Mouse (Mus musculus): Measurements from ENCODE around the gene Gm8300. TPM values are rescaled to one million over a fixed set of nuclear protein-coding genes. Genes with fewer than 3 reads are reported as not detected.
"Not testable (repeated sequence)": the region's sequence is repeated elsewhere in the genome, so short reads cannot be mapped to it uniquely, and the experiment has no call there.

The Gm8300 gene
- polyA plus RNA-seq (2015; fragmentation: Nextera tagmentation; extraction: Ambion mirVana), result not detected in 2 replicates

DNA sequence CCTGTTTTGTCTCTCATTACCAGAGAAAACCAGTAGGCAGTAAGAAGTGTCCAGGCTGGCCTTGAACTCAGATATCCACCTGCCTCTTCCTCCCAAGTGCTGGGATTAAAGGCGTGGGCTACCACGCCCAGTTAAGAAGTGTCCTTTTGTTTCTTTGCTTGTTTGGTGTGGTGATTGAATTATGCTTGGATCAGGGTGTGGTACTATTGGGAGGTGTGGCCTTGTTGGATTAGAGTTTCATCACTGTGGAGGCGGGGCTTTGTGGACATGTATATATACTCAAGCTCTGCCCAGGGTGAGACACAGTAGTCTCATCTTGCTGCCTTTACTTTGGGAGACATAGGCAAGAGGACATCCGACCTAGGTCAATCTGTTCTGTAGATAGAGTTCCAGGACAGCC lies at the start of gene Gm8300:
Gene Gm8300, plus strand, starts transcription at position 301 of the 400 bp plus-strand sequence.
- not testable (repeated sequence) for DNase-seq (ENCODE audit: low spot score); ATAC-seq (replicated peaks; ENCODE audit: low FRiP score, low read depth)
- 87% methylated on average over 4 of the region's 4 CpGs for WGBS

DNA sequence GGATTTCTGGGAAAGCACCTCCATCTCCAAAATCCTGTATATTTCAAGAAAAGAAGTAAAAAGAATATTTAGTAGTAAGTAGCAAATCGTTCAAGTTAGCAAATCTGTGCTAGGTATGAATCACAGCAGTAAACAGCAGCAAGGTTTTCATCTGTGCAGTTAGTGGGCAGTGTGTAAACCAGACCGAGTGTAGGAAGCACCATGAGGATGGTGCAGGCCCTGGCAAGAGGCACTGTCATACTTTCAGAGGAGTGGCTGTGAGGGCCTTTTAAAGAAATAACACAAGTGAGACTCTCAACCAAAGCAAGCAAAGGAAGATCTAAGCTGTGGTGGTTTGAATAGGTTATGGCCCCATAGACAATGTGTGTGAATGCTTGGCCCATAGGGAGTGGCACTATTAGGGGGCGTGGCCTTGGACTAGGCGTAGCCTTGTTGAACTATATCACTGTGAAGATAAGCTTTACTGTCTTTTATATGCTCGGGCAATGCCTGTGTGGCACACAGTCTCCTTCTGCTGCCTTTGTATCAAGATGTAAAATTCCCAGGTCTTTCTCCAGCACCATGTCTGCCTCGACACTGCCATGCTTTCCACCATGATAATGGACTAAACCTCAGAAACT lies 49.3 kb upstream of the Gm8300 start:
- H3K27me3 ChIP-seq (ENCODE audit: insufficient read depth, low read length), result no peaks in the 10 kb centered on the region
- DNase-seq (ENCODE audit: low spot score), result no peak
- H3K27ac ChIP-seq, result no peak overlapping the region
- H3K36me3 ChIP-seq (ENCODE audit: insufficient read depth, low read length), result peaks cover 40% of the 10 kb centered on the region
- H3K4me1 ChIP-seq (replicated peaks; ENCODE audit: insufficient read depth, low read length), result no peaks in the 10 kb centered on the region
- TF ChIP-seq CTCF (IDR thresholded peaks at IDR 0.05; ENCODE audit: low read depth), result no peak
- no peak overlapping the region for H3K4me2 ChIP-seq (ENCODE audit: low read length)
- no peak for ATAC-seq (replicated peaks; ENCODE audit: low FRiP score, low read depth)
- WGBS, result 92% methylated on average over 6 of the region's 6 CpGs
- H3K9me3 ChIP-seq (replicated peaks; ENCODE audit: low read length), result no peaks in the 10 kb centered on the region
- no peak overlapping the region for H3K4me3 ChIP-seq (replicated peaks; ENCODE audit: low read depth, low read length)
- H3K9ac ChIP-seq (ENCODE audit: low read depth, low read length), result no peak overlapping the region

More for the DNA sequence above, at the start of gene Gm8300:
- H3K9me3 ChIP-seq (replicated peaks; ENCODE audit: low read length); H3K4me1 ChIP-seq (replicated peaks; ENCODE audit: insufficient read depth, low read length); H3K4me2 ChIP-seq (ENCODE audit: low read length); H3K9ac ChIP-seq (ENCODE audit: low read depth, low read length); H3K27ac ChIP-seq; H3K27me3 ChIP-seq (ENCODE audit: insufficient read depth, low read length); H3K36me3 ChIP-seq (ENCODE audit: insufficient read depth, low read length); H3K4me3 ChIP-seq (replicated peaks; ENCODE audit: low read depth, low read length): not testable (repeated sequence)

DNA sequence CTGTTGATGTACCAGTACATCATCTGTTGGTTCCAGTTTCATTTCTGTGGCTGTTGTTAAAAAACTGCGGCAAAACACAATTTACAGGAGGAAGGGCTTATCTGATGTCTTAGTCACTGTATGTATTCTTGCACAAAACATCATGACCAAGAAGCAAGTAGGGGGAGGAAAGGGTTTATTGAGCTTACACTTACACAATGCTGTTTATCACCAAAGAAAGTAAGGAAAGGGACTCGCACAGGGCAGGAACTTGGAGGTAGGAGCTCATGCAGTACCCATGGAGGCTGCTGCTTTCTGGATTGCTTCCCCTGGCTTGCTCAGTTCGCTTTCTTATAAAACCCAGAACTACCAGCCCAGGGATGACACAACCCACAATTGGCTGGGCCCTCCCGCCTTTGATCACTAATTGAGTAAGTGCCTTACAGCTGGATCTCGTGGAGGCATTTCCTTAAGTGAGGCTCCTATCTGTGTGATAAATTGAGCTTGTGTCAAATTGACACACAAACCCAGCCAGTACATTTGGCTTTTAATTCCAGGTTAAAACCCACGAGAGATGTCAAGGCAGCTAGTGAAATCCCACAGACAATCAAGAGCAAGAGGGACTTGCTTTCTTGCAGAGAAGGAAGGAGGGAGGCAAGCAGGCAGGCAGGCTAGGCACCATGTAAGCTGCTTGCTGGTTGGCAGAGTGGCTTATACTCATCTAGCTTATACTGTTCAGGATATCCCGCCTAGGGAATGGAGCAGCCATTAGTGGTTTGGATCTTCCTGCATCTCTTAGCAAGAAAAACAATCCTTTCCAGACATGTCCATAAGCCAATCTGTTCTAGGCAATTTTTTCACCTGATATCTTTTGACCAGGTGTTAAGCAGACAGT lies 43.6 kb upstream of the Gm8300 start:
- Histone ChIP-seq H3K36me3 (ENCODE audit: insufficient read depth, low read length) (peaks cover 13% of the 10 kb centered on the region), H3K27ac (no peak overlapping the region), H3K9ac (ENCODE audit: low read depth, low read length) (no peak overlapping the region), H3K4me1 (replicated peaks; ENCODE audit: insufficient read depth, low read length) (no peaks in the 10 kb centered on the region), H3K27me3 (ENCODE audit: insufficient read depth, low read length) (no peaks in the 10 kb centered on the region), H3K4me3 (replicated peaks; ENCODE audit: low read depth, low read length) (no peak overlapping the region), H3K9me3 (replicated peaks; ENCODE audit: low read length) (no peaks in the 10 kb centered on the region), H3K4me2 (ENCODE audit: low read length) (peak overlapping the region; percentile 57)
- TF ChIP-seq CTCF (IDR thresholded peaks at IDR 0.05; ENCODE audit: low read depth), result no peak
- ATAC-seq (replicated peaks; ENCODE audit: low FRiP score, low read depth), result no peak
- DNase-seq (ENCODE audit: low spot score), result no peak
- WGBS, result 47% methylated on average over 7 of the region's 7 CpGs

DNA sequence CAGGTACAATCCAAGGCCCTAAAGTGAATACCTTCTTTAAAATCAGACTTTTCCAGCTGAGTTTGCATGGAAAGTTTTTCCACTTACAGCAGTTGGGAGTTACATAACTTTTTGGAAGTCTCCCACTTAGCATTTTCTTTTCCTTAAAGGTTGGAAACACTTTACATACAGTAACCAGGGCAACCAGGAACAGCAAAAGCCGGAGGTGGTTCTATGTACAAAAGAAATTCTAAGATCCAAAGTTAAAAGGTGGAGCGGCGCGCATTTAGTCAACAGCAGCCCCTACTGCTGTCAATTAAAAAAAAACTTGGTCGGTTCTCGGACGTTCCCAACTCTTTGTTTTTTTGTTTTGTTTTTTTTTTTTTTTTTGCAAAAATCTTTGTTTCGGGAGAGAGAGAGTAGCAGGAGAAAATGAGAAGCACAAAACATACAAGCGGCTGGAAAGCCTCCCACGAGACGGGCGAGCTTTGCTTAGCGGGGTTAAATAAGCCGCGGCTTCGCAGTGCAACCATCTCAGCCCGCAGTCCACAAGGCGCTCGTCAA lies 42.6 kb upstream of the Gm8300 start:
- Histone ChIP-seq H3K27ac (peak overlapping the region; percentile 95), H3K27me3 (ENCODE audit: insufficient read depth, low read length) (no peaks in the 10 kb centered on the region), H3K9ac (ENCODE audit: low read depth, low read length) (peak overlapping the region; percentile 94), H3K4me3 (replicated peaks; ENCODE audit: low read depth, low read length) (peak overlapping the region; percentile 88), H3K4me1 (replicated peaks; ENCODE audit: insufficient read depth, low read length) (no peaks in the 10 kb centered on the region), H3K36me3 (ENCODE audit: insufficient read depth, low read length) (peaks cover 12% of the 10 kb centered on the region), H3K4me2 (ENCODE audit: low read length) (peak overlapping the region; percentile 57), H3K9me3 (replicated peaks; ENCODE audit: low read length) (no peaks in the 10 kb centered on the region)
- peak; percentile 62 for DNase-seq (ENCODE audit: low spot score)
- no peak for TF ChIP-seq CTCF (IDR thresholded peaks at IDR 0.05; ENCODE audit: low read depth)
- WGBS, result under 1% methylated on average over 19 of the region's 19 CpGs
- ATAC-seq (replicated peaks; ENCODE audit: low FRiP score, low read depth), result no peak

- H3K4me2 ChIP-seq (ENCODE audit: low read length), result peak within 1 kb of the TSS; percentile 57
- peak within 1 kb of the TSS; percentile 94 for H3K9ac ChIP-seq (ENCODE audit: low read depth, low read length)
- no peaks in the 10 kb centered on the region for H3K27me3 ChIP-seq (ENCODE audit: insufficient read depth, low read length)
- H3K4me3 ChIP-seq (replicated peaks; ENCODE audit: low read depth, low read length), result peak within 1 kb of the TSS; percentile 88
- no peak for TF ChIP-seq CTCF (IDR thresholded peaks at IDR 0.05; ENCODE audit: low read depth)
- peaks cover 5% of the 10 kb centered on the region for H3K36me3 ChIP-seq (ENCODE audit: insufficient read depth, low read length)
- H3K4me1 ChIP-seq (replicated peaks; ENCODE audit: insufficient read depth, low read length), result no peaks in the 10 kb centered on the region
- WGBS, result 3% methylated on average over 45 of the region's 45 CpGs
- peak within 1 kb of the TSS; percentile 95 for H3K27ac ChIP-seq
- ATAC-seq (replicated peaks; ENCODE audit: low FRiP score, low read depth), result peak; percentile 93
- H3K9me3 ChIP-seq (replicated peaks; ENCODE audit: low read length), result no peaks in the 10 kb centered on the region
- DNase-seq (ENCODE audit: low spot score), result peak; percentile 97
Observed at GRCm38 (mm10) chr12:87471964-87472786, 41.9 kb upstream of the Gm8300 start, which contains the start of gene Snw1. Gene Snw1 (minus strand): TSS chr12:87472274.

- H3K9me3 ChIP-seq (replicated peaks; ENCODE audit: low read length), result no peaks in the 10 kb centered on the region
- H3K4me2 ChIP-seq (ENCODE audit: low read length), result no peak overlapping the region
- H3K4me3 ChIP-seq (replicated peaks; ENCODE audit: low read depth, low read length), result no peak overlapping the region
- no peaks in the 10 kb centered on the region for H3K36me3 ChIP-seq (ENCODE audit: insufficient read depth, low read length)
- H3K9ac ChIP-seq (ENCODE audit: low read depth, low read length), result no peak overlapping the region
- peak; percentile 18 for DNase-seq (ENCODE audit: low spot score)
- H3K27me3 ChIP-seq (ENCODE audit: insufficient read depth, low read length), result no peaks in the 10 kb centered on the region
- no peak; the same call in 1 of the 2 replicates for ATAC-seq (replicated peaks; ENCODE audit: low FRiP score, low read depth)
- H3K27ac ChIP-seq, result no peak overlapping the region
- H3K4me1 ChIP-seq (replicated peaks; ENCODE audit: insufficient read depth, low read length), result no peaks in the 10 kb centered on the region
- peak; percentile 32; the same call in 1 of the 2 replicates for TF ChIP-seq CTCF (IDR thresholded peaks at IDR 0.05; ENCODE audit: low read depth)
- WGBS, result 69% methylated on average over 3 of the region's 3 CpGs
Observed at GRCm38 (mm10) chr12:87474756-87475155, 39.4 kb upstream of the Gm8300 start.

DNA sequence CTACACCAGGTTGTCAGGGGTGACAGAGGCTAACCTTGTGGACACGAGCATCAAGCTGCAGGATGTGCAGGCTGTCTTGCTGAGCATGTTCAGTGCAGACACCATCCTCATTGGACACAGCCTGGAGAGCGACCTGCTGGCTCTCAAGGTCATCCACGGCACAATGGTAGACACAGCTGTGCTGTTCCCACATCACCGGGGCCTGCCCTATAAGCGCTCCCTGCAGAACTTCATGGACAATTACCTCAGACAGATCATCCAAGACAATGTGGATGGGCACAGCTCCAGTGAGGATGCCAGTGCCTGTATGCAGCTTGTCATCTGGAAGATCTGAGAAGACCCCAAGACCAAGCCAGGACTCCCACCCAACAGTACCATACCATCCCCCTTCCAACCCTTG lies 31.6 kb upstream of the Gm8300 start:
- 63% methylated on average over 5 of the region's 5 CpGs for whole genome bisulfite sequencing
- H3K27me3 ChIP-seq (ENCODE audit: insufficient read depth, low read length); H3K36me3 ChIP-seq (ENCODE audit: insufficient read depth, low read length); H3K4me3 ChIP-seq (replicated peaks; ENCODE audit: low read depth, low read length); H3K9ac ChIP-seq (ENCODE audit: low read depth, low read length); H3K4me1 ChIP-seq (replicated peaks; ENCODE audit: insufficient read depth, low read length); H3K9me3 ChIP-seq (replicated peaks; ENCODE audit: low read length); DNase-seq (ENCODE audit: low spot score); H3K27ac ChIP-seq; H3K4me2 ChIP-seq (ENCODE audit: low read length): not testable (repeated sequence)
- 0 out of 2 replicates have a peak, but pooled peaks have one; percentile 59 for ATAC-seq (replicated peaks; ENCODE audit: low FRiP score, low read depth)

DNA sequence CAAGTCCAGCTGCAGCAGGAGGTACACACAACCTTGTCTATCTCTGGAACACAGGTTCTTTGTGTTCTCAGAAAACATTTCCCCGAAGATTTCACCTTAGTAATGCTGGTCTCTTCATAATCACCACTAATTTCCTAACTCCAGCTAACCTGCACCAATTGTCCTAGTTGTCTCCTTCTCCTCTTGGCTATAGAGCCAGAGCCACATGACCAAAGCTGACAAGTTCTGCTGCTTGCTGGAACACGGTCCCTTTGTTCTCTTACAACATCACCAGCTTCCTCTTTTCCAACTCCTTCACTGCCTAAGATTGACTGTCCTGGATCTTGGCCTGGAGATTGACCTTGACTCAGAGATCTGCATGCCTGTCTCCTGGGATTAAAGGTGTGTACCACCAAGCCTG lies 25.4 kb upstream of the Gm8300 start:
- not testable (repeated sequence) for H3K4me2 ChIP-seq (ENCODE audit: low read length); H3K36me3 ChIP-seq (ENCODE audit: insufficient read depth, low read length); H3K4me3 ChIP-seq (replicated peaks; ENCODE audit: low read depth, low read length); H3K27me3 ChIP-seq (ENCODE audit: insufficient read depth, low read length); H3K27ac ChIP-seq; H3K9me3 ChIP-seq (replicated peaks; ENCODE audit: low read length); H3K9ac ChIP-seq (ENCODE audit: low read depth, low read length); ATAC-seq (replicated peaks; ENCODE audit: low FRiP score, low read depth); H3K4me1 ChIP-seq (replicated peaks; ENCODE audit: insufficient read depth, low read length); DNase-seq (ENCODE audit: low spot score)
- 60% methylated on average over 2 of the region's 2 CpGs for WGBS

All from kidney, postnatal 0 days (tissue).